Mouse (Mus musculus): Measurements from ENCODE around the gene Lamp1.

Lamp1 gene

DNA sequence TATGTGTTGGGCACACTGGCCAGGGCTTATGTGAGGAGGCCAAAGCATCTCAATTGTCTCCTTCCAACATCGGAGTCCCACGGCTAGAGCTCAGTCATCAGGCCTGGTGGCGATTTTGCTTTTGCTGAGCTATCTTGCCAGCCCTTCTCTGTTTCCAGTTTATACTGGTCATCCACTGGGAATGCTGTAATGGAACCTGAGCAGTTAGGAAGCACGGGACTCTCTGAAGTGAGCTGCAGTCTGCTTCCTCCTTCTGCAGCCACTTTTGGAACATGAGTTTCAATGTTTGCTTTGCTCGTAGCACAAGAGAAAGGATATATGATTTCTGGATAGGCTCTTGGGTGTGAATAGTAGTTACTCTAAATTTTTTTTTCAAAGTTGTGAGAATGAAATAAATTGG, 5.4 kb downstream of the Lamp1 start:
- DNase-seq = no peak

GRCm38 (mm10) chr8:13170510-13170909, 11.5 kb downstream of the Lamp1 start:
- no peak for DNase-seq

DNA sequence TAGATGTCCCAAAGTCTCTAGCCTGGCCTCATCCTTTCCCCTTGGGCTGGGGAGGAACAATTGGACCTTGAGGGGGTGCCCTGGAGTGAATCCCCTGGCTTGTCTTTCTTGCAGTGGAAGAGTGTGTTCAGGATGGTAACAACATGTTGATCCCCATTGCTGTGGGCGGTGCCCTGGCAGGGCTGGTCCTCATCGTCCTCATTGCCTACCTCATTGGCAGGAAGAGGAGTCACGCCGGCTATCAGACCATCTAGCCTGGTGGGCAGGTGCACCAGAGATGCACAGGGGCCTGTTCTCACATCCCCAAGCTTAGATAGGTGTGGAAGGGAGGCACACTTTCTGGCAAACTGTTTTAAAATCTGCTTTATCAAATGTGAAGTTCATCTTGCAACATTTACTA, 15.3 kb downstream of the Lamp1 start:
- DNase-seq = no peak

GRCm38 (mm10) chr8:13174811-13175210, 15.8 kb downstream of the Lamp1 start:
- no peak for DNase-seq

- DNase-seq = no peak
These were observed 16.7 kb downstream of the Lamp1 start for GRCm38 (mm10) chr8:13175650-13176049.

- no peak for DNase-seq
These were observed 18.4 kb downstream of the Lamp1 start for GRCm38 (mm10) chr8:13177173-13177852.

- DNase-seq = no peak
These were observed 19.2 kb downstream of the Lamp1 start for GRCm38 (mm10) chr8:13178137-13178536.

- DNase-seq = no peak
These were observed 20.5 kb downstream of the Lamp1 start for GRCm38 (mm10) chr8:13179482-13179881.

- DNase-seq = no peak
These were observed 21.0 kb downstream of the Lamp1 start for GRCm38 (mm10) chr8:13179948-13180347.

DNA sequence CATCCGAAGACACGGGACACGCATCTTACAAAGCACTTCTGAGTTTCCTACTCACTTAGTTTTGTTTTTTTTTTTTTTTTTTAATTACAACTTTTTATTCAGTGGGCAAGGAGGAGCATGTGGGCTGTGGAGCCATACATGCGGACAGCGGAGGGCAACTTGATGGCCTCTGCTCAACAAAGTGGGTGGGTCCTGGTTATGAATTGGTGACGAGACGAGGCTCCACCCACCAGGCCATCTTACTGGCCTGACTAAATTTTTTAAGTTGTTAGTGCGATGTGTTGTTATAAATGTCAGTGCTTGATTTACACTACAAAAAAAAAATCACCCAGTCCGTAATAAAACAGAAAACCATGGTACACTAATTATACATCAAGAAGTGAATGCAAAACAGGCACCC, 21.4 kb downstream of the Lamp1 start:
- no peak for DNase-seq

- DNase-seq = no peak
These were observed 22.1 kb downstream of the Lamp1 start for GRCm38 (mm10) chr8:13180911-13181690.

GRCm38 (mm10) chr8:13181691-13181976, 22.7 kb downstream of the Lamp1 start:
- no peak for DNase-seq

DNA sequence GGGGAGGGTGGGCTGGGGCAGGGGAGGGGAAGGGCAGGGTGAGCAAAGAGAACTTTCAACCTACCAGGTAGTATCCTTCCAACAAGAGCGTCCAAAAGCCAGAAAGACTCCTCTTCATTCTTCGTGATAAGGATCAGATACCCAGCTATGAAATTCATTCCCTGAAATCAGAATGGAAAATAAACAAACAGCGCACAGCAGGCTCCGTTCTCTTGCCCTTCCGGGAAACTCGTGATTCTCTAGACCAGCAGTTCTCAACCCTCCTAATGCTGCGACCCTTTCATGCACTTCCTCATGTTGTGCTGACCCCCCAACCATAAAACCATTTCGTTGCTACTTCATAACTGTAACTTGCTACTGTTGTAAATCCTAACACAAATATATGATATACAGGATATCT, 27.9 kb downstream of the Lamp1 start:
- no peak for DNase-seq

GRCm38 (mm10) chr8:13187229-13187628, 28.3 kb downstream of the Lamp1 start:
- DNase-seq = no peak

GRCm38 (mm10) chr8:13187638-13188037, 28.7 kb downstream of the Lamp1 start:
- no peak for DNase-seq

- no peak for DNase-seq
These were observed 29.1 kb downstream of the Lamp1 start for GRCm38 (mm10) chr8:13188052-13188555.

GRCm38 (mm10) chr8:13188857-13189256, 29.9 kb downstream of the Lamp1 start:
- DNase-seq = no peak

DNA sequence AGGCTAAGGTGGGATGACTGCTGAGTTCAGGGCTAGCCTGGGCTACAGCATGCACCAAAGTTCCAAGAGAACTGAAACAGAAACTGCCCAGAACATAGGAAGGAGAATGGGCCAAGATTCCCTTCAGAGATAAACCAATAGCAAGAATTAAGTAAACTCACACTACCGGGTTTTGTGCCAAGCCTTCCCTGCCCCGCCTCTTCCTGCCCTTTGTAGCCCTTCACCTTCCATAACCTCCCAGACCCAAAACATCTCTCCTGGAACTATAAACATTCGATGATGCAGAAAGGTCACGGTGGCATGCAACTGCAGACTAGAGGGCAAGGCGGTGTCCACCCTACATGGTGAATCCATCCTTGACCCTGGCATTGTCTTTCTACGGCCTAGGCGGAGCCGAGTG, 31.3 kb downstream of the Lamp1 start:
- DNase-seq = no peak

- no peak for DNase-seq
These were observed 35.9 kb downstream of the Lamp1 start for GRCm38 (mm10) chr8:13194818-13195217.

- no peak for DNase-seq
These were observed 38.5 kb downstream of the Lamp1 start for GRCm38 (mm10) chr8:13197493-13197892.

- no peak for DNase-seq
These were observed 40.6 kb downstream of the Lamp1 start for GRCm38 (mm10) chr8:13199385-13200061.

GRCm38 (mm10) chr8:13200301-13201012, 41.5 kb downstream of the Lamp1 start, which contains the start of gene Grtp1:
Grtp1 (minus strand) TSS chr8:13200620.
- no peak for DNase-seq

GRCm38 (mm10) chr8:13201013-13201334, 42.0 kb downstream of the Lamp1 start:
- no peak for DNase-seq
